Mouse (Mus musculus) G1E (cell line): ENCODE results near the gene Polr2l. TPM values are rescaled to one million over a fixed set of nuclear protein-coding genes. Genes with fewer than 3 reads are reported as not detected.
"Not testable (repeated sequence)": the region's sequence is repeated elsewhere in the genome, so short reads cannot be mapped to it uniquely, and the experiment has no call there.

Source experiments
- ATAC-seq: 2 replicates; pipeline ENCODE4 v1.8.0; 2016; ENCODE audit warnings: mild to moderate bottlenecking; ENCODE audit not compliant: insufficient number of reproducible peaks, poor library complexity, low FRiP score, severe bottlenecking; ENCODE audit errors: extremely low read depth
- DNase-seq: peaks from one replicate; pipeline ENCODE4 v3.0.0; 2012; ENCODE audit warnings: low spot score
- H3K27me3 ChIP-seq: 2 replicates; pipeline ENCODE4 v1.6.1; 2012; ENCODE audit warnings: mild to moderate bottlenecking, low read length, inconsistent platforms; ENCODE audit not compliant: insufficient read depth
- H3K36me3 ChIP-seq: replicated peaks from 2 replicates; pipeline ENCODE3; 2012; ENCODE audit warnings: mild to moderate bottlenecking, inconsistent platforms
- H3K4me1 ChIP-seq: 2 replicates; pipeline ENCODE4 v1.6.1; 2012; ENCODE audit warnings: low read depth, low read length, inconsistent platforms, mixed read lengths; ENCODE audit not compliant: insufficient read depth
- H3K4me3 ChIP-seq: 2 replicates; pipeline ENCODE4 v1.5.1; 2012; ENCODE audit warnings: low read depth, mild to moderate bottlenecking, inconsistent platforms, low read length, moderate library complexity, mixed read lengths
- H3K9me3 ChIP-seq: replicated peaks from 2 replicates; pipeline ENCODE4 v1.6.1; 2012; ENCODE audit warnings: inconsistent platforms
- CTCF ChIP-seq: IDR thresholded peaks from 2 replicates; pipeline ENCODE4 v1.5.1; 2012; ENCODE audit warnings: low read depth, low read length, inconsistent platforms, mixed read lengths
- GATA1 ChIP-seq: IDR thresholded peaks from 2 replicates; pipeline ENCODE4 v1.6.1; 2012; ENCODE audit warnings: borderline replicate concordance, low read length, inconsistent platforms, mixed read lengths
- GATA2 ChIP-seq: IDR thresholded peaks from 2 replicates; pipeline ENCODE4 v1.6.1; 2012; ENCODE audit warnings: low read depth, low read length, inconsistent platforms, borderline replicate concordance
- POLR2AphosphoS5 ChIP-seq: IDR thresholded peaks from 2 replicates; pipeline ENCODE4 v1.6.1; 2012; ENCODE audit warnings: low read depth, low read length, inconsistent platforms; ENCODE audit not compliant: insufficient replicate concordance
- TAL1 ChIP-seq: conservative IDR thresholded peaks from 2 replicates; pipeline ENCODE4 v1.6.1; 2012; ENCODE audit warnings: low read depth, low read length, inconsistent platforms, mixed read lengths
- polyA plus RNA-seq: library from polyadenylated mRNA; stranded (reverse); fragments of >175 nt; gene quantifications from 2 replicates; pipeline ENCODE4 v1.2.3, GENCODE M21; 2012
- total RNA-seq, 2 experiments: library from RNA; stranded (forward) in 1 of 2; stranded (reverse) in 1 of 2; fragments of 200-1000 nt in 1 of 2; fragments of >200 nt in 1 of 2; fragmentation: Nextera tagmentation in 1 of 2; gene quantifications; 2 replicates each; pipeline ENCODE4 v1.2.3; 2014 to 2017

Polr2l gene
- total and polyA plus RNA-seq, 3 experiments = 18.7 to 61.0 (median 58.3) TPM

DNA sequence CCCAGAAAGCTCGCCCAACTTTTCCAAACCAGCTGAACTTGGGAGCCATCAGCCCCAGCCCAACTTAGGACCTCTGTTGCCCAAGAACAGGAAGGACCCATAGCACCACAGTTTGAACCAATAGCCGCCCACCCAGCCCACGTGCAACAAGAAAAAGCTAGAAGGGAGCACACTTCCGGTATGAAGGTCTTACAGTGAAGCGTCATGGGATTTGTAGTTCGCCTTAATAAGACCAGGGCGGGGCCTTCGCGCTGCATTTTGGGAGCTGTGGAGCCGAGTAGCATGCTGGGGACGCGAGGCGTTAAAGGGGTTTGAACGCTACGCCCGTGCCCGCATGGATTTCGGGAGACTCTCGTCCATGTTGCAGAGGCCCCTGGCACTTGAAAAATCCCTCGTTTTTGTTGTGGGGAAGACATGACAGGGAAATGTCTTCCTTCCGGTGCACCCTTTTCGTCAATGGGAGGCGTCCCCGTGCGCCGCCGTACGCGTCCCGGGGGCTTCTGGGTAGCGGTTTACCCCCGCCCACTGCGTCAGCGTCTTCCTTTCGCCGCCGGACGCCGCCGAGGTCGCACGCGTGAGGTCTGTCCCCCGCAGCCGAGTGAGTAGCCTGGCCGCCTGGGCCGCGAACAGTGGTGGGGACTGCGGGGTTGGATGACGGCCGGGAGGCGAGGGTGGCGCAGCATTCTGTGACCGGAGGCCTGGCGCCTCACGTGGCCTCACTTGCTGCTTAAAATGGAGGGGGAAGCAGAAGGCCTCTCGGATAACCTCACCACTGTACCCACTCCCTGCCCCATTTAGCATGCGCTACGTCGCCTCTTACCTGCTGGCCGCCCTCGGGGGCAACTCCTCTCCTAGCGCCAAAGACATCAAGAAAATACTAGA is 27.6 kb downstream of the Polr2l start, which contains the start of gene Rplp2:
Gene Rplp2 (plus strand): TSS at position 261 of the 882 bp plus-strand sequence.
- ATAC-seq (peak; percentile 85), DNase-seq (peak; percentile 92)
- TF ChIP-seq POLR2AphosphoS5 (peak; percentile 59; the same call in 1 of the 2 replicates), GATA1 (no peak)

DNA sequence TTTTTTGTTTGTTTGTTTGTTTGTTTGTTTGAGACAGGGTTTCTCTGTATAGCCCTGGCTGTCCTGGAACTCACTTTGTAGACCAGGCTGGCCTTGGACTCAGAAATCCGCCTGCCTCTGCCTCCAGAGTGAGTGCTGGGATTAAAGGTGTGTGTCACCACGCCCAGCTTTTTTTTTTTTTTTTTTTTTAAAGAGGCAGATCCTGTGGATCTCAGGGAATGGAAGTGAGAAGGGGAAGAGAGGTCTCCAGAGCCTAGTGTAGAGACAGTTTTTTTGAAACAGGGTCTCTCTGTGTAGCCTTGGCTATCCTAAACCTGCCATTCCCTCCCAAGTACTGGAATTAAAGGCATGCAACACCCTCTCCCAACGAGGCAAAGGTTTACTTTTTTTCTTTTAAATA is 28.6 kb downstream of the Polr2l start:
- Histone ChIP-seq H3K4me1 (peaks cover 68% of the 10 kb centered on the region), H3K36me3 (peaks cover 52% of the 10 kb centered on the region)
- not testable (repeated sequence) for H3K27me3 ChIP-seq, H3K9me3 ChIP-seq, DNase-seq, H3K4me3 ChIP-seq, ATAC-seq

More for the DNA sequence above, 27.6 kb downstream of the Polr2l start, which contains the start of gene Rplp2:
- H3K4me1 ChIP-seq = peaks cover 67% of the 10 kb centered on the region
- no peaks in the 10 kb centered on the region for H3K27me3 ChIP-seq
- H3K4me3 ChIP-seq = peak within 1 kb of the TSS; percentile 81
- H3K36me3 ChIP-seq = peaks cover 52% of the 10 kb centered on the region
- H3K9me3 ChIP-seq = no peaks in the 10 kb centered on the region

DNA sequence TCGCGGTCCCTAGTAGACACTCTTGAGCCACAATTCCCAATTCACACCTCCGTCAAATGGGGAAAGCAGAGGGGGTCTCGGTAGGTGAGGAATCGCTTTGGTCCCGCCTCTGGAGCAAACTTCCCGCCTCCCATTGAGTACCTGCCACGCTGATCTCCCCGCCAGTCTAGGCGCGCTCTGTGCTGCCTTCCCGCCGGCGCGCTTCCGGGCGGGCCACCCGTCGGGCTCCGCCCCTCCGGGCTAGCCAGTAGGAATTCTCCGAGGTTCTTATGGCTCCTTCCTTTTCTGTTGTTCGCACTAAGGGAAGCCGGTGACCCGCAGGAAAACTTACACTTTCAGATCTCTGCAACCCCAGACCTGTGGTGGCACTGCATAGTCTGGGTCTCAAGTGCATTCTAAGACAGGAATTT is 31.1 kb downstream of the Polr2l start, which contains the start of gene Pidd1:
Gene Pidd1 (minus strand): TSS at position 198 of the 410 bp plus-strand sequence.
- H3K4me3 ChIP-seq = peak within 1 kb of the TSS; percentile 75
- TF ChIP-seq POLR2AphosphoS5 (no peak), GATA1 (no peak), TAL1 (no peak), CTCF (no peak), GATA2 (no peak)
- peaks cover 55% of the 10 kb centered on the region for H3K36me3 ChIP-seq
- H3K9me3 ChIP-seq = no peaks in the 10 kb centered on the region
- no peaks in the 10 kb centered on the region; the same call in 1 of the 2 replicates for H3K27me3 ChIP-seq
- DNase-seq = peak; percentile 88
- peaks cover 69% of the 10 kb centered on the region for H3K4me1 ChIP-seq
- ATAC-seq = peak; percentile 15; the same call in 1 of the 2 replicates

DNA sequence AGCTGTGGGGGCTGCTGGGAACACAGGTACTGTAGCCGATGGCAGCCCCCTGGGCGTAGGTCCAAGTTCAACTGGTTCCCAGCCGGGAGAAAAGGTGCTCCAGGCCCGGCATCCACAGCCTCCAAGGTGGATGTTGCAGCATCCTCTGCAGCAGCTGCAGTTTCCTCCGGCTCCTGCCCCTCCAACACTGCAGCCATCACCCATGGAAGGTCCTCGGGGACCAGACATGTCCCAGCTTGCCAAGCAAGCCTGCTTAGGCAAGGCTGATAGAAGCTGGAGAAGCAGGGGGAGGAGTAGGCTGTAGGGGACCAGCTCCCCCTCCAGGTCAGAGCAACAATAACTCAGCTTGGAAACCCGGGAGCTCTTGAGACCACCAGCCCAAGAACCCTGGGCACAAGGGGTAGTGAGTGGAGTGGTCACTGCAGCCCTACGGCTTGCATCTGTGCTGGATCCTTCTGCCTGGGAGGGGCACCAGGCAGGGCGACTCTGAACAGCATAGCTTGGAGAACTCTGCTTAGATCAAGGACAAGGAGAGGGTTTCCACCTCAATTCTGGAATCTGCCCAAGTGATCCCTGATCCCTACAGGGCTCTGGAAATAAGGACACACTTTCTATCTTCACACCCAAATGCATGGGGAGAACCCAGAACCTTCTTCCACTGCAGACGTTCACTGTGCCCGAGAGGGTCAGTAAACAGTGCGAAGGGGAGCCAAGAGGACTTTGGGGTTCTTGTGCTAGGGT is 31.7 kb downstream of the Polr2l start:
- peak; percentile 82 for DNase-seq
- Histone ChIP-seq H3K27me3 (no peaks in the 10 kb centered on the region; the same call in 1 of the 2 replicates), H3K4me1 (peaks cover 69% of the 10 kb centered on the region), H3K9me3 (no peaks in the 10 kb centered on the region), H3K36me3 (peaks cover 55% of the 10 kb centered on the region), H3K4me3 (peak overlapping the region; percentile 75)
- ATAC-seq = peak; percentile 22; the same call in 1 of the 2 replicates
- TF ChIP-seq GATA2 (no peak), CTCF (peak; percentile 21; the same call in 1 of the 2 replicates), GATA1 (no peak)

DNA sequence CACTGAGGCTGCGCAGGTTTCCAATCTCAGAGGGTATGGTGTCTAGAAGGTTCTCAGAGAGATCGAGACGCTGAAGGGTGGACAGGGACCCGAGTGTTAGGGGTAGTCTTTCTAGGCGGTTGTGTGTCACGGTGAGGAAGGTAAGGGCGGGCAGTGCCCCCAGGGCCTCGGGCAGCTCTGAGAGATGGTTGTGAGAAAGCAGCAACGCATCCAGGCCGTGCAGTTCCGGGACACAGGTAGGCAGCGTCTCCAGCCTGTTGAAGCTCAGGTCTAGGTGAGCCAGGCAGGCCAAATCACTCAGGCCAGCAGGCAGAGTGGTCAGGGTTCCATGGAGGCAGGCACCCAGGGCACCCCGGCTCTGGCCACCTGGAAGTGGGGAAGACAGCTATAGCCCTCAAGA is 32.7 kb downstream of the Polr2l start:
- no peaks in the 10 kb centered on the region for H3K9me3 ChIP-seq
- peaks cover 75% of the 10 kb centered on the region for H3K4me1 ChIP-seq
- peak overlapping the region; percentile 75 for H3K4me3 ChIP-seq
- DNase-seq = no peak
- H3K36me3 ChIP-seq = peaks cover 57% of the 10 kb centered on the region
- no peaks in the 10 kb centered on the region; the same call in 1 of the 2 replicates for H3K27me3 ChIP-seq
- ATAC-seq = no peak
- no peak for TF ChIP-seq GATA2
- TF ChIP-seq CTCF = no peak
- TF ChIP-seq GATA1 = no peak
- TF ChIP-seq TAL1 = no peak
- TF ChIP-seq POLR2AphosphoS5 = no peak

DNA sequence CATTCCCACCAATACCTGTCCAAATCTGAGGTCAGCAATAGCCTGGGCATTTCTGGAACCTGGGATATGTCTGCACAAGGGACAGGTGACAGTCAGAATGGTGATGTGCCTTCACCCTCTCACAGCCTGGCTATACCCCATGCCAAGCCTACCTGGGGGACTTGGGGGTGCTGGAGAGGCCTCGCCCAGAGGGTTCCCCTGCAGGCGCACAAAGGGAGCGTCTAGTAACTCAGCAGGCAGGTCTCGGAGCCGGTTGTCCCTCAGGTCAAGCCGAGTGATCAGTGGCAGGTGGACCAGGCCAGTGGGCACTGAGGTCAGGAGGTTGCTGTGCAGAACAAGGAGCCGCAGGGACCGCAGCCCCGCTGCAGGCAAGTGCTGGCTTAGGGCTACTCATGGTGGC is 33.5 kb downstream of the Polr2l start:
- Histone ChIP-seq H3K4me3 (peak overlapping the region; percentile 75; the same call in 1 of the 2 replicates), H3K27me3 (no peaks in the 10 kb centered on the region; the same call in 1 of the 2 replicates), H3K36me3 (peaks cover 58% of the 10 kb centered on the region), H3K9me3 (no peaks in the 10 kb centered on the region), H3K4me1 (peaks cover 78% of the 10 kb centered on the region)
- no peak for TF ChIP-seq CTCF
- TF ChIP-seq POLR2AphosphoS5 = no peak
- TF ChIP-seq GATA2 = no peak
- no peak for TF ChIP-seq TAL1
- TF ChIP-seq GATA1 = no peak
- DNase-seq = no peak
- ATAC-seq = no peak
